In the genomic region with DNA sequence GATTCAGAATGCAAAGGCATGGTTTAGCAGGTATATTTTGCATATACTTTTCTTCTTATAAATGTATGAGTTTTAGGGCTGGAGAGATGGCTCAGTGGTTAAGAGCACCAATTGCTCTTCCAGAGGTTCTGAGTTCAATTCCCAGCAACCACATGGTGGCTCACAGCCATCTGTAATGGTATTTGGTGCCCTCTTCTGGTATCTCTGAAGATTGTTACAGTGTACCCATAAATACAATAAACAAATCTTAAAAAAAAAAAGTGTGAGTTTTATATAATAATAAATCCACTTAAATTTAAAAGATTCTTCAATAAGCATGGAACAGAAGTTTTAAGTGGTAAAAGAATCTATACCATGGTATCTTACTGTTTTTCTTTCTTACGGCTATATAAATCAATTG, we compare ENCODE assay signal across 16 mouse cellular contexts. TPM values are rescaled to one million over a fixed set of nuclear protein-coding genes. Genes with fewer than 3 reads are reported as not detected.
A peak's percentile ranks its signal among the peaks of the same experiment; 100 is the strongest.
DNase-seq lines count a peak whose midpoint lies in the region; ATAC-seq and TF ChIP-seq lines count a peak whose summit lies in the region.
"Had no signal": no experiment of that assay in that cellular context is flagged by ENCODE, and none has a peak within 500 bp of the region (broad histone marks: within the 10 kb centered on the region; RNA-seq: fewer than 3 reads in every experiment).

No protein-coding gene starts in this region.

- H3K27me3 ChIP-seq in forebrain, postnatal 0 days (ENCODE audit: insufficient read depth, low read length): no peaks in the 10 kb centered on the region
- no peaks in the 10 kb centered on the region for H3K27me3 ChIP-seq in forebrain, embryonic 16.5 days (replicated peaks; ENCODE audit: control insufficient read depth, insufficient read depth, low read length)
- H3K27me3 ChIP-seq in liver, postnatal 0 days (ENCODE audit: insufficient read depth, low read length): no peaks in the 10 kb centered on the region
- no peaks in the 10 kb centered on the region for H3K27me3 ChIP-seq in liver, embryonic 11.5 days (replicated peaks; ENCODE audit: control insufficient read depth, insufficient read depth, low read length)
- no peaks in the 10 kb centered on the region for H3K27me3 ChIP-seq in forebrain, embryonic 11.5 days (ENCODE audit: control insufficient read depth, insufficient read depth, low read length)
- H3K27me3 ChIP-seq: embryonic facial prominence, embryonic 12.5 days; neural tube, embryonic 12.5 days had no signal

- H3K4me3 ChIP-seq in forebrain, postnatal 0 days (ENCODE audit: low read depth, low read length): no peak overlapping the region
- H3K4me3 ChIP-seq in forebrain, embryonic 16.5 days (replicated peaks; ENCODE audit: low read length): no peak overlapping the region
- no peak overlapping the region for H3K4me3 ChIP-seq in liver, postnatal 0 days (ENCODE audit: low read depth, low read length)
- H3K4me3 ChIP-seq in liver, embryonic 11.5 days (ENCODE audit: low read depth, low read length): no peak overlapping the region
- H3K4me3 ChIP-seq in forebrain, embryonic 11.5 days (ENCODE audit: low read depth, low read length): no peak overlapping the region
- H3K4me3 ChIP-seq: embryonic facial prominence, embryonic 12.5 days; neural tube, embryonic 12.5 days had no signal

- H3K36me3 ChIP-seq in forebrain, postnatal 0 days (ENCODE audit: insufficient read depth): peaks cover 9% of the 10 kb centered on the region
- peaks cover 6% of the 10 kb centered on the region; the same call in 1 of the 2 replicates for H3K36me3 ChIP-seq in forebrain, embryonic 16.5 days (ENCODE audit: control insufficient read depth, insufficient read depth)
- H3K36me3 ChIP-seq in liver, postnatal 0 days (replicated peaks; ENCODE audit: insufficient read depth, low read length): peaks cover 8% of the 10 kb centered on the region; the same call in 1 of the 2 replicates
- peaks cover 3% of the 10 kb centered on the region; the same call in 1 of the 2 replicates for H3K36me3 ChIP-seq in liver, embryonic 11.5 days (ENCODE audit: control insufficient read depth, insufficient read depth, low read length)
- H3K36me3 ChIP-seq in forebrain, embryonic 11.5 days (ENCODE audit: control insufficient read depth, insufficient read depth, low read length): no peaks in the 10 kb centered on the region; the same call in 1 of the 2 replicates

- H3K27ac ChIP-seq in forebrain, postnatal 0 days (ENCODE audit: low read depth, low read length): no peak overlapping the region
- H3K27ac ChIP-seq in forebrain, embryonic 16.5 days (ENCODE audit: low read length): no peak overlapping the region
- H3K27ac ChIP-seq in liver, postnatal 0 days (ENCODE audit: low read depth): no peak overlapping the region
- no peak overlapping the region for H3K27ac ChIP-seq in liver, embryonic 11.5 days (ENCODE audit: low read depth, low read length)
- H3K27ac ChIP-seq in forebrain, embryonic 11.5 days (ENCODE audit: low read depth, low read length): no peak overlapping the region
- H3K27ac ChIP-seq: embryonic facial prominence, embryonic 12.5 days; neural tube, embryonic 12.5 days had no signal

- no peak overlapping the region for H3K4me2 ChIP-seq in forebrain, postnatal 0 days (ENCODE audit: low read depth)
- H3K4me2 ChIP-seq in forebrain, embryonic 16.5 days (ENCODE audit: low read length): no peak overlapping the region
- no peak overlapping the region for H3K4me2 ChIP-seq in liver, postnatal 0 days (ENCODE audit: low read depth, low read length)
- H3K4me2 ChIP-seq in liver, embryonic 11.5 days: no peak overlapping the region
- no peak overlapping the region for H3K4me2 ChIP-seq in forebrain, embryonic 11.5 days (ENCODE audit: low read depth, low read length, severe bottlenecking)
- H3K4me2 ChIP-seq: embryonic facial prominence, embryonic 12.5 days; neural tube, embryonic 12.5 days had no signal

- no peaks in the 10 kb centered on the region for H3K9me3 ChIP-seq in forebrain, postnatal 0 days (ENCODE audit: low read length)
- no peaks in the 10 kb centered on the region for H3K9me3 ChIP-seq in forebrain, embryonic 16.5 days (ENCODE audit: control insufficient read depth, low read length)
- no peaks in the 10 kb centered on the region for H3K9me3 ChIP-seq in liver, postnatal 0 days (ENCODE audit: low read length)
- no peaks in the 10 kb centered on the region for H3K9me3 ChIP-seq in liver, embryonic 11.5 days (ENCODE audit: control insufficient read depth, low read length)
- no peaks in the 10 kb centered on the region for H3K9me3 ChIP-seq in forebrain, embryonic 11.5 days (ENCODE audit: control insufficient read depth, low read length)
- H3K9me3 ChIP-seq: embryonic facial prominence, embryonic 12.5 days; neural tube, embryonic 12.5 days had no signal

- peak; percentile 16; the same call in 1 of the 2 replicates for TF ChIP-seq CTCF in forebrain, postnatal 0 days (IDR thresholded peaks at IDR 0.05; ENCODE audit: low read depth)
- TF ChIP-seq CTCF in liver, postnatal 0 days (IDR thresholded peaks at IDR 0.05; ENCODE audit: low read depth): peak; percentile 34

- ATAC-seq in forebrain, postnatal 0 days: no peak
- ATAC-seq in forebrain, embryonic 16.5 days: no peak
- no peak for ATAC-seq in liver, postnatal 0 days
- ATAC-seq in liver, embryonic 11.5 days (replicated peaks; ENCODE audit: low FRiP score): no peak
- no peak for ATAC-seq in forebrain, embryonic 11.5 days (replicated peaks; ENCODE audit: low FRiP score)
- ATAC-seq: intestine, embryonic 16.5 days; midbrain, embryonic 16.5 days had no signal

- 98% methylated on average over 1 of the region's 1 CpGs for WGBS in forebrain, postnatal 0 days
- WGBS in forebrain, embryonic 16.5 days: 97% methylated on average over 1 of the region's 1 CpGs
- WGBS in liver, postnatal 0 days (ENCODE audit: insufficient replicate concordance): 98% methylated on average over 1 of the region's 1 CpGs
- WGBS in liver, embryonic 11.5 days: 92% methylated on average over 1 of the region's 1 CpGs
- WGBS in forebrain, embryonic 11.5 days: 88% methylated on average over 1 of the region's 1 CpGs

- no peak overlapping the region for H3K9ac ChIP-seq in forebrain, postnatal 0 days
- H3K9ac ChIP-seq in forebrain, embryonic 16.5 days (replicated peaks; ENCODE audit: low read depth, low read length): no peak overlapping the region
- H3K9ac ChIP-seq in liver, postnatal 0 days (replicated peaks): no peak overlapping the region
- no peak overlapping the region for H3K9ac ChIP-seq in liver, embryonic 11.5 days (ENCODE audit: low read depth, low read length)
- H3K9ac ChIP-seq in forebrain, embryonic 11.5 days (ENCODE audit: low read length): no peak overlapping the region
- H3K9ac ChIP-seq: embryonic facial prominence, embryonic 12.5 days; neural tube, embryonic 12.5 days had no signal

- no peaks in the 10 kb centered on the region for H3K4me1 ChIP-seq in forebrain, postnatal 0 days (ENCODE audit: insufficient read depth)
- H3K4me1 ChIP-seq in forebrain, embryonic 16.5 days (replicated peaks; ENCODE audit: control insufficient read depth, insufficient read depth, low read length): no peaks in the 10 kb centered on the region
- no peaks in the 10 kb centered on the region for H3K4me1 ChIP-seq in liver, postnatal 0 days (ENCODE audit: insufficient read depth)
- H3K4me1 ChIP-seq in liver, embryonic 11.5 days (replicated peaks; ENCODE audit: control insufficient read depth, insufficient read depth, low read length): no peaks in the 10 kb centered on the region
- no peaks in the 10 kb centered on the region for H3K4me1 ChIP-seq in forebrain, embryonic 11.5 days (replicated peaks; ENCODE audit: control insufficient read depth, insufficient read depth, low read length)
- H3K4me1 ChIP-seq: embryonic facial prominence, embryonic 12.5 days; neural tube, embryonic 12.5 days had no signal

- DNase-seq in forebrain, postnatal 0 days: no peak
- no peak for DNase-seq in liver, postnatal 0 days
- no peak for DNase-seq in liver, embryonic 11.5 days (ENCODE audit: low spot score)
- peak; percentile 29 for DNase-seq in ES-CJ7 (ENCODE audit: low read depth, low spot score)
- peak; percentile 34 for DNase-seq in naive thymus-derived CD4-positive, alpha-beta T cell, adult 2 months (ENCODE audit: low read depth)
- DNase-seq in c-Kit-positive CD71-positive TER-119-positive erythroid progenitor cells, embryonic 14.5 days (ENCODE audit: low spot score): no peak
- no peak for DNase-seq in forebrain, embryonic 11.5 days (ENCODE audit: low spot score)
- DNase-seq: adrenal gland, adult 2 months; cerebellum, adult 11-12 months; kidney, postnatal 4 days; thymus, postnatal 25 days had no signal

- TF ChIP-seq EP300 in liver, postnatal 0 days (IDR thresholded peaks at IDR 0.05; ENCODE audit: low read depth): no peak

RNA-seq across cellular contexts. Expression of gene Wdr12, which starts 6.1 kb away (rescaled TPM):
- total RNA-seq in forebrain, postnatal 0 days (2014; rRNA removed): 29.2 and 33.2 TPM in 2 replicates
- polyA plus RNA-seq in forebrain, postnatal 0 days (2015; fragmentation: Nextera tagmentation; extraction: Ambion mirVana): 51.8 and 55.3 TPM in 2 replicates
- 58.4 and 58.9 TPM in 2 replicates for polyA plus RNA-seq in forebrain, embryonic 16.5 days (2015; fragmentation: Nextera tagmentation; extraction: Ambion mirVana)
- 23.3 and 23.8 TPM in 2 replicates for polyA plus RNA-seq in liver, postnatal 0 days (2015; fragmentation: Nextera tagmentation; extraction: Ambion mirVana)
- polyA plus RNA-seq in liver, embryonic 11.5 days (2014; fragmentation: Nextera tagmentation; extraction: Ambion mirVana): 104 and 107 TPM in 2 replicates
- polyA plus RNA-seq in forebrain, embryonic 11.5 days (2014; fragmentation: Nextera tagmentation; extraction: Ambion mirVana): 53.9 and 62.4 TPM in 2 replicates

RNA-seq across cellular contexts. Expression of gene Carf, which starts 6.5 kb away (rescaled TPM):
- total RNA-seq in forebrain, postnatal 0 days (2014; rRNA removed): 15.6 and 30.2 TPM in 2 replicates
- polyA plus RNA-seq in forebrain, postnatal 0 days (2015; fragmentation: Nextera tagmentation; extraction: Ambion mirVana): 5.3 and 7.0 TPM in 2 replicates
- 6.9 and 9.3 TPM in 2 replicates for polyA plus RNA-seq in forebrain, embryonic 16.5 days (2015; fragmentation: Nextera tagmentation; extraction: Ambion mirVana)
- polyA plus RNA-seq in liver, postnatal 0 days (2015; fragmentation: Nextera tagmentation; extraction: Ambion mirVana): 1.3 and 1.7 TPM in 2 replicates
- polyA plus RNA-seq in liver, embryonic 11.5 days (2014; fragmentation: Nextera tagmentation; extraction: Ambion mirVana): 5.7 and 5.9 TPM in 2 replicates
- 6.3 and 6.6 TPM in 2 replicates for polyA plus RNA-seq in forebrain, embryonic 11.5 days (2014; fragmentation: Nextera tagmentation; extraction: Ambion mirVana)

Comparison
In these comparisons a context has a peak if more than half of its experiments do, and no peak if none do; other contexts are left out.
1. DNase-seq: peak in ES-CJ7 (single experiment) and naive thymus-derived CD4-positive, alpha-beta T cell, adult 2 months (single experiment); none in forebrain, postnatal 0 days (single experiment), liver, postnatal 0 days (single experiment), liver, embryonic 11.5 days (single experiment), c-Kit-positive CD71-positive TER-119-positive erythroid progenitor cells, embryonic 14.5 days (single experiment) and forebrain, embryonic 11.5 days (single experiment).